Mouse (Mus musculus): ENCODE measurements around the gene Tmem167.

Tmem167 gene

DNA sequence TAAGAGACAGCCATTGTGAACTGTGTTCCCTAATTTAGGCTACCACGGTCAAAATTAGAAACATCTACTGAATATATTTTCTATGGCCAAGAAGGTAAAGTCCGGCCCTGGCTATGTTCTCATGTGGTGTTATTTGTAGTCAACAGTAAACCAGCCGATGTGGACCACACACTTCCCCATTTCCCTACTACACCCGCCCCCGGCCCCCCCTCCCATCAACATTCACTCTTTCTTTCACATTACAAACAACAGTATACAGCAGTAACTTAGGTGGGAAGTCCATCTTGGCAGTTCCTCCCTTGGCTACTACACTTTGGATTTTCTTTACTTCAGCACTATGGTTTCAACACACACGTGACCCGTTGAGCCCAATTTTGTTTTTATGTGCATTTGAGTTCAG, 94.6 kb downstream of the Tmem167 start:
- DNase-seq (ENCODE audit: low spot score in 2 of 2) = no peak

DNA sequence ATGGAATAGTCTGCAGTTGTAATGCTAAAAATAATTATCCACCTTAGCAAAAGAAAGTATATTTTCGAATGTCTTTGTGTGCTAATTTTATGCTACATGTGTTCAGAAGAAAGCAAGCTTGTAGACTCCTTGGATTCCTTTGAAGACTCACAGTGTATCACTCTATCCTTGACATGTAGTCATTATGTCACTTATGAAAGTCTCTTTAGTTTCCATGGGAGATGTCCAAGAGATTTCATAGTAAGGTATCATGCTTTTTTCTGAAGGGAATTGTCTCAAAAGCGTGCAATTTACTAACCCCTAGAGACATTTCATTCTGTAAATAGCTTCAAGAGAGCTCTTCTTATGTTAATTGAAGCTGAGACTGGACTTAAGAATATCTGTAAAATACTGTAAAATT, 97.8 kb downstream of the Tmem167 start:
- DNase-seq (ENCODE audit: low spot score in 2 of 2) = no peak

GRCm38 (mm10) chr13:90188021-90188420, 99.1 kb downstream of the Tmem167 start:
- DNase-seq (ENCODE audit: low spot score in 2 of 2) = no peak

- no peak for DNase-seq (ENCODE audit: low spot score in 2 of 2)
These were observed 102.9 kb downstream of the Tmem167 start for GRCm38 (mm10) chr13:90191794-90192193.
